Mouse (Mus musculus): ENCODE results near the gene Ptpn23. TPM values are rescaled to one million over a fixed set of nuclear protein-coding genes. Genes with fewer than 3 reads are reported as not detected.
"Not testable (repeated sequence)": the region's sequence is repeated elsewhere in the genome, so short reads cannot be mapped to it uniquely, and the experiment has no call there.

Gene Ptpn23
- polyA plus RNA-seq, 1 experiment from 2014 or later, result 20.7 TPM

- no peaks in the 10 kb centered on the region for H3K27me3 ChIP-seq
- no peak overlapping the region for H3K27ac ChIP-seq
- no peak overlapping the region for H3K4me2 ChIP-seq
- no peak overlapping the region for H3K4me3 ChIP-seq
- no peaks in the 10 kb centered on the region for H3K4me1 ChIP-seq
- no peaks in the 10 kb centered on the region for H3K36me3 ChIP-seq
- no peak for ATAC-seq (ENCODE audit: insufficient number of reproducible peaks, insufficient read depth, low FRiP score, low TSS enrichment, low read depth)
- H3K9me3 ChIP-seq, result no peaks in the 10 kb centered on the region
- 0 out of 2 replicates have a peak overlapping the region, but pooled peaks have one; percentile 40 for H3K9ac ChIP-seq
- WGBS, result 65% methylated on average over 7 of the region's 7 CpGs
These were observed 4.9 kb upstream of the Ptpn23 start for GRCm38 (mm10) chr9:110412926-110413325.

- Histone ChIP-seq H3K36me3 (no peaks in the 10 kb centered on the region), H3K27ac (no peak overlapping the region), H3K27me3 (no peaks in the 10 kb centered on the region), H3K4me2 (no peak overlapping the region), H3K9ac (no peak overlapping the region), H3K4me3 (no peak overlapping the region), H3K9me3 (no peaks in the 10 kb centered on the region), H3K4me1 (peaks cover 9% of the 10 kb centered on the region)
- ATAC-seq (ENCODE audit: insufficient number of reproducible peaks, insufficient read depth, low FRiP score, low TSS enrichment, low read depth), result no peak
- 42% methylated on average over 6 of the region's 6 CpGs for WGBS
These were observed 3.2 kb upstream of the Ptpn23 start for GRCm38 (mm10) chr9:110410908-110411887.

DNA sequence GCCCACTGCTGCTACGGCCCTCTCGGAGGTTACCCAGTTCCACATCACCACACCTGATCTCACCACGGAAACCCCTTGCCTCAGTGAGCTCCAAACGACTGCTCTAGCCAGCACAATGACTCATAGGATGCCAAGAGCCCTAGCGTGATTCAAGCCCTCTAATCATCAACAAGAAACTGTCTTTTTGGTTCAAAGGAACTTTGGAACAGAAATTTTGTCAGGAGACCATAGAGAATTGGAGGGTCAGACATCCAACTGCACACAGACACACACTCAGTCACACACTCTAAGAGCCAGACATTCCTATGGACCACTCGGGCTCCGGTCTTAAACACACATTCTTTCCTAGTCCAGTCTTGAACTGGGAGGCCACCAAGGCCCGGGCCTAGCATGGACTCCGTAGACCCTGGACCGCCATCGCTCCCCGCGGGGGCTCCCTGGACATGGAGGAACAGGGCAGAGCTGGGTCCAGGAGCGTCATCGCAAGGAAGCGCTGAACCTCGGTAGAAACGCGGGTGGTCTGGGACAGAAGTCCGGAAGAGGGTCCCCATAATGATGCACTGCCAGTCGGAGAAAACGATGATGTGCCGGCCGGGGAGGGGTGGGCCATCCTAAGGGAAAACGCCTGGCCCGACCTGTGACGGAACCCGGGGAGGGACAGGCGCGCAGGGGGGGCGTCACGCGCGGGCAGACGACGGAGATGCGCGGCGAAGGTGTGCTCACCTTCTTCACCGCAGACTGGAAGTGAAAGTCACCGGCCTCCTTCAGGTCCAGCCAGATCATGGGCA, 508 bp downstream of the Ptpn23 start:
- ATAC-seq (ENCODE audit: insufficient number of reproducible peaks, insufficient read depth, low FRiP score, low TSS enrichment, low read depth), result peak; percentile 50
- H3K27me3 ChIP-seq, result no peaks in the 10 kb centered on the region
- peaks cover 14% of the 10 kb centered on the region for H3K4me1 ChIP-seq
- no peaks in the 10 kb centered on the region for H3K9me3 ChIP-seq
- peak overlapping the region; percentile 90 for H3K4me3 ChIP-seq
- H3K4me2 ChIP-seq, result peak overlapping the region; percentile 95
- H3K9ac ChIP-seq, result peak overlapping the region; percentile 95
- H3K27ac ChIP-seq, result peak overlapping the region; percentile 75
- H3K36me3 ChIP-seq, result peaks cover 9% of the 10 kb centered on the region
- 2% methylated on average over 41 of the region's 41 CpGs for WGBS

- H3K36me3 ChIP-seq, result peaks cover 21% of the 10 kb centered on the region
- 95% methylated on average over 4 of the region's 4 CpGs for WGBS
These were observed 4.8 kb downstream of the Ptpn23 start for GRCm38 (mm10) chr9:110403240-110403639.

DNA sequence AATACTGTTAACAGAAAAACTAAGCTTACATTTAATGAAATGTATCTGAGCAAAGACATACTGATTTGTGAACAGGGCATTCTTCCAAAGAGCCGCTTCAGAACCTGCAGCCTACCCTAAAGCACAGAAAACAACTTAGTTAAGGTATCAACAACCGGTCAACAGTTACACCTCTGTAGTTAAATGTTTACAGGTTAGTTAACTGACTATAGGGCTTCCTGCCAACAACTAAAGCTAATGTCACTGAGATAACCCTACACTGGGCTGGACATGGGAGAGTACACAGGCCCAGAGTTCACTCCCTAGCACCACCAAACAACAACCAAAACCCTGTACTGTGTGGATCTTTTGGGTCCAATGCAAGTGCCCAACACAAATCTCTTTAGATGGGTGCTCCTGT, 5.3 kb downstream of the Ptpn23 start:
- no peak overlapping the region for H3K4me3 ChIP-seq
- H3K36me3 ChIP-seq, result peaks cover 24% of the 10 kb centered on the region
- WGBS, result 97% methylated on average over 2 of the region's 2 CpGs

More at GRCm38 (mm10) chr9:110403240-110403639, 4.8 kb downstream of the Ptpn23 start:
- not testable (repeated sequence) for H3K9me3 ChIP-seq; H3K9ac ChIP-seq; H3K27me3 ChIP-seq; H3K4me2 ChIP-seq; H3K4me3 ChIP-seq; ATAC-seq (ENCODE audit: insufficient number of reproducible peaks, insufficient read depth, low FRiP score, low TSS enrichment, low read depth); H3K27ac ChIP-seq
- peaks cover 14% of the 10 kb centered on the region for H3K4me1 ChIP-seq

GRCm38 (mm10) chr9:110400650-110401049, 7.4 kb downstream of the Ptpn23 start:
- 90% methylated on average over 5 of the region's 5 CpGs for WGBS
- no peak for ATAC-seq (ENCODE audit: insufficient number of reproducible peaks, insufficient read depth, low FRiP score, low TSS enrichment, low read depth)

More for the DNA sequence above, 5.3 kb downstream of the Ptpn23 start:
- Histone ChIP-seq H3K4me2 (no peak overlapping the region), H3K9me3 (no peaks in the 10 kb centered on the region), H3K27ac (no peak overlapping the region), H3K9ac (no peak overlapping the region), H3K27me3 (no peaks in the 10 kb centered on the region), H3K4me1 (peaks cover 14% of the 10 kb centered on the region)
- no peak for ATAC-seq (ENCODE audit: insufficient number of reproducible peaks, insufficient read depth, low FRiP score, low TSS enrichment, low read depth)

GRCm38 (mm10) chr9:110393295-110393694, 14.7 kb downstream of the Ptpn23 start:
- ATAC-seq (ENCODE audit: insufficient number of reproducible peaks, insufficient read depth, low FRiP score, low TSS enrichment, low read depth), result no peak
- H3K36me3 ChIP-seq, result peaks cover 87% of the 10 kb centered on the region
- H3K4me1 ChIP-seq, result no peaks in the 10 kb centered on the region
- no peaks in the 10 kb centered on the region for H3K27me3 ChIP-seq
- no peak overlapping the region for H3K4me2 ChIP-seq
- no peak overlapping the region for H3K4me3 ChIP-seq
- no peaks in the 10 kb centered on the region for H3K9me3 ChIP-seq
- no peak overlapping the region for H3K9ac ChIP-seq
- no peak overlapping the region for H3K27ac ChIP-seq
- WGBS, result 90% methylated on average over 4 of the region's 4 CpGs

More at GRCm38 (mm10) chr9:110400650-110401049, 7.4 kb downstream of the Ptpn23 start:
- Histone ChIP-seq H3K4me2 (no peak overlapping the region), H3K27ac (no peak overlapping the region), H3K4me3 (no peak overlapping the region), H3K9me3 (no peaks in the 10 kb centered on the region), H3K9ac (no peak overlapping the region), H3K27me3 (no peaks in the 10 kb centered on the region), H3K36me3 (peaks cover 36% of the 10 kb centered on the region), H3K4me1 (0 out of 2 replicates have a peak, but pooled peaks cover under 1% of the 10 kb centered on the region)

GRCm38 (mm10) chr9:110390843-110391242, 17.2 kb downstream of the Ptpn23 start:
- H3K4me1 ChIP-seq, result no peaks in the 10 kb centered on the region
- H3K4me2 ChIP-seq, result no peak overlapping the region
- no peaks in the 10 kb centered on the region for H3K9me3 ChIP-seq
- no peak overlapping the region for H3K27ac ChIP-seq
- no peak for ATAC-seq (ENCODE audit: insufficient number of reproducible peaks, insufficient read depth, low FRiP score, low TSS enrichment, low read depth)
- no peak overlapping the region for H3K9ac ChIP-seq
- no peaks in the 10 kb centered on the region for H3K27me3 ChIP-seq
- peaks cover 96% of the 10 kb centered on the region for H3K36me3 ChIP-seq
- 96% methylated on average over 3 of the region's 3 CpGs for WGBS
- no peak overlapping the region for H3K4me3 ChIP-seq

DNA sequence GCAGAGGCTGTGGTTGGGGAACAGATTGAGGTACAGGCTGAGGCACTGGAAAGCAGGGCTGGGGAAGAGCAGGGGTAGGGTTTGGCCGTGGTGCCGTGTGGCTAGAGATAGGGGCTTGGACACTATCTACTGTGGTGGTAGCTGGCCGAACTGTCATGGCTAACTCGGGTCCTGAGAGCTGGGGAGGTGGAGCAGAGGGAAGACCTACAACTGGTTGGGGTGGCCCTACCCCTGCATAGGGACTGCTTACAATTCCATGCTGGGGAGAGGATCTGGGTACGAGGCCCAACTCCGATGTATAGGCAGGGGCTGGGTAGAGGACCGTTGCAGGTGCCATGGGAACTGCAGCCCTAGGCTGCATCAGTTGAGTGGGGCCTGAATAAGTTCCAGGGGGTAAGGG, 20.0 kb downstream of the Ptpn23 start:
- Histone ChIP-seq H3K9ac (no peak overlapping the region), H3K27me3 (no peaks in the 10 kb centered on the region), H3K27ac (no peak overlapping the region), H3K4me3 (no peak overlapping the region), H3K9me3 (no peaks in the 10 kb centered on the region), H3K4me1 (no peaks in the 10 kb centered on the region), H3K36me3 (peaks cover 99% of the 10 kb centered on the region), H3K4me2 (no peak overlapping the region)
- no peak for ATAC-seq (ENCODE audit: insufficient number of reproducible peaks, insufficient read depth, low FRiP score, low TSS enrichment, low read depth)
- 94% methylated on average over 7 of the region's 7 CpGs for WGBS

GRCm38 (mm10) chr9:110384369-110384929, 23.6 kb downstream of the Ptpn23 start:
- no peaks in the 10 kb centered on the region for H3K27me3 ChIP-seq
- no peak overlapping the region for H3K9ac ChIP-seq
- no peaks in the 10 kb centered on the region for H3K9me3 ChIP-seq
- no peak overlapping the region for H3K27ac ChIP-seq
- WGBS, result 84% methylated on average over 7 of the region's 7 CpGs
- H3K36me3 ChIP-seq, result peaks cover 94% of the 10 kb centered on the region
- ATAC-seq (ENCODE audit: insufficient number of reproducible peaks, insufficient read depth, low FRiP score, low TSS enrichment, low read depth), result no peak
- no peaks in the 10 kb centered on the region for H3K4me1 ChIP-seq
- H3K4me2 ChIP-seq, result no peak overlapping the region
- no peak overlapping the region for H3K4me3 ChIP-seq

DNA sequence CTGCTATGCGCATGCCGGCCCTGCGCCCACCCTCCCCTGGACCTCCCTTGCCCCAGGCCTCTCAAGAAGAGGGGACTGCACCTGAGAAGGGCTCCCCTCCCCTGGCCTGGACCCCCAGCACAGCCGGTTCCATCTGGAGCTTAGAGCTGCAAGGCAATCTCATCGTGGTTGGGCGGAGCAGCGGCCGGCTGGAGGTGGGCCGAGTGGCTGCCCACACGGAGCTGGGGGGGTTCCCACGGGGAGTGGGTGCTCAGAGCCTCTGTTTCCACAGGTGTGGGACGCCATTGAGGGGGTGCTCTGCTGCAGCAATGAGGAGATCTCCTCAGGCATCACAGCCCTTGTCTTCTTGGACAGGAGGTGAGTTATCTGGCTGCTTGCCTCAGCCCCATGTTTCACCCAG, 26.7 kb downstream of the Ptpn23 start:
- ATAC-seq (ENCODE audit: insufficient number of reproducible peaks, insufficient read depth, low FRiP score, low TSS enrichment, low read depth), result no peak
- no peak overlapping the region for H3K27ac ChIP-seq

More for the DNA sequence above, 26.7 kb downstream of the Ptpn23 start:
- 69% methylated on average over 12 of the region's 12 CpGs for WGBS
- Histone ChIP-seq H3K27me3 (no peaks in the 10 kb centered on the region), H3K4me2 (no peak overlapping the region), H3K4me3 (no peak overlapping the region), H3K36me3 (peaks cover 93% of the 10 kb centered on the region), H3K9me3 (no peaks in the 10 kb centered on the region), H3K4me1 (no peaks in the 10 kb centered on the region), H3K9ac (no peak overlapping the region)
